In the genomic region with DNA sequence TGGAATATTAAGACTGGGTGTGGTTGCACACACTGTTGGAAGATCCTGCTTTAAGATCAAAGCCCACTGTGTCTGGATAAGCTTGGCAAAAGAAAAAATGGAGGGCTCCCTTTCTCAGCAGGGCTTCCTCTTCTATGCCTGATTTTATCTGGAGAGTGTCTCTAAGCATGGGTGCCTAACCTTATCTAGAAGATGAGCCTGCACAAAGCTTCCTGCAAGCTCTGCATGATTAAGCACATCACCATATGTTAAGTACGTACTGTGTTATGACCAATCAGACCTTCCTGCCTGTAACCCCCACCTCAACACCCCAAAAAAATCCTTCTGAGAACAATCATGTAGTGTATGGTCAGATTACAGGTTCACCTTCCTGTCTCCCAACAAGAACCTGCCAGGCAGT, we compare ENCODE assay signal across 21 mouse cellular contexts. TPM values are rescaled to one million over a fixed set of nuclear protein-coding genes. Genes with fewer than 3 reads are reported as not detected.
DNase-seq lines count a peak whose midpoint lies in the region; ATAC-seq and TF ChIP-seq lines count a peak whose summit lies in the region.
"Had no signal": no experiment of that assay in that cellular context is flagged by ENCODE, and none has a peak within 500 bp of the region (broad histone marks: within the 10 kb centered on the region; RNA-seq: fewer than 3 reads in every experiment).

No protein-coding gene starts in this region.

- no peak for TF ChIP-seq RAD21 in MEL (IDR thresholded peaks at IDR 0.05; ENCODE audit: low read depth, low read length)

- peak; percentile 55 for DNase-seq in 416B (ENCODE audit: low read depth)
- DNase-seq in MEL (ENCODE audit: low read depth, low spot score) = peak; percentile 32
- DNase-seq in adrenal gland, postnatal 14 days = no peak
- DNase-seq: adrenal gland, adult 2 months; adrenal gland, adult 8-10 months; adrenal gland, postnatal 10 days; adrenal gland, postnatal 25 days; adrenal gland, postnatal 36 days; B cell, adult 2 months; cerebellum, adult 11 months; cerebellum, adult 11-12 months; cerebellum, adult 18-20 months; cerebellum, adult 2 months; cerebellum, adult 8-10 months; cerebellum, adult 9-10 months had no signal

- H3K36me3 ChIP-seq in MEL (ENCODE audit: control insufficient read depth in 1 of 2, insufficient read depth in 2 of 2, low read length in 2 of 2) = no peaks in the 10 kb centered on the region
- H3K36me3 ChIP-seq: G1E had no signal

- H3K79me2 ChIP-seq in MEL (ENCODE audit: control insufficient read depth, insufficient read depth, low read length, poor library complexity) = no peaks in the 10 kb centered on the region

- H3K4me1 ChIP-seq in MEL (ENCODE audit: control insufficient read depth in 1 of 2, insufficient read depth in 2 of 2, low read length in 2 of 2) = peaks cover 0 to 3% of the 10 kb centered on the region in 2 experiments; a peak in 1 of 4 replicates

- no peak for TF ChIP-seq CTCF in MEL (IDR thresholded peaks at IDR 0.05 in 2 of 3, conservative IDR thresholded peaks at IDR 0.05 in 1 of 3; ENCODE audit: control insufficient read depth in 1 of 3, insufficient read depth in 1 of 3, low read depth in 2 of 3, low read length in 3 of 3, poor library complexity in 1 of 3, severe bottlenecking in 1 of 3)

- no peak for TF ChIP-seq POLR2A in MEL (IDR thresholded peaks at IDR 0.05; ENCODE audit: control insufficient read depth in 1 of 2, insufficient read depth in 1 of 2, low read depth in 1 of 2, low read length in 2 of 2, poor library complexity in 1 of 2)

- H3K9me3 ChIP-seq in MEL (replicated peaks; ENCODE audit: insufficient read depth, low read length) = no peaks in the 10 kb centered on the region
- H3K9me3 ChIP-seq: G1E had no signal

- ATAC-seq in megakaryocyte-erythroid progenitor cell, adult 5-6 weeks (replicated peaks; ENCODE audit: low FRiP score, low TSS enrichment, poor library complexity, severe bottlenecking) = no peak
- ATAC-seq: activated CD4-positive, CD25-positive, alpha-beta regulatory T cell, adult 4 months; CD4-positive, CD25-positive, alpha-beta regulatory T cell, adult 4 months; Patski had no signal

- no peak overlapping the region for H3K9ac ChIP-seq in MEL (ENCODE audit: control insufficient read depth, low read depth, low read length, poor library complexity, severe bottlenecking)

- no peak overlapping the region for H3K27ac ChIP-seq in MEL (ENCODE audit: control insufficient read depth, low read depth, low read length)

- H3K4me3 ChIP-seq in MEL (ENCODE audit: control insufficient read depth in 1 of 2, insufficient read depth in 1 of 2, low read depth in 2 of 2, low read length in 2 of 2) = no peak overlapping the region

- peak; percentile 16 to 50; a peak in 1 of 4 replicates for TF ChIP-seq EP300 in MEL (IDR thresholded peaks at IDR 0.05; ENCODE audit: low read depth in 1 of 2, low read length in 2 of 2)

- H3K27me3 ChIP-seq in MEL (ENCODE audit: control insufficient read depth in 1 of 2, insufficient read depth in 2 of 2, low read length in 2 of 2) = no peaks in the 10 kb centered on the region
- H3K27me3 ChIP-seq: CH12.LX, Patski had no signal

TF ChIP-seq in MEL, 35 proteins besides CTCF, POLR2A, EP300 and RAD21:
- no peak for TF ChIP-seq ZKSCAN1 (IDR thresholded peaks at IDR 0.05; ENCODE audit: low read depth, low read length)
- no peak for TF ChIP-seq ZNF384 (IDR thresholded peaks at IDR 0.05; ENCODE audit: low read depth, low read length)
- no peak for TF ChIP-seq ELF1 (IDR thresholded peaks at IDR 0.05; ENCODE audit: low read depth, low read length)
- no peak for TF ChIP-seq SIN3A (IDR thresholded peaks at IDR 0.05; ENCODE audit: low read length)
- no peak for TF ChIP-seq HCFC1 (IDR thresholded peaks at IDR 0.05; ENCODE audit: low read depth, low read length)
- TF ChIP-seq MAX (IDR thresholded peaks at IDR 0.05; ENCODE audit: low read length) = no peak
- TF ChIP-seq KAT2A (conservative IDR thresholded peaks at IDR 0.05; ENCODE audit: low read depth, low read length) = no peak
- no peak for TF ChIP-seq CHD1 (IDR thresholded peaks at IDR 0.05; ENCODE audit: low read depth, low read length)
- no peak for TF ChIP-seq MYB (IDR thresholded peaks at IDR 0.05; ENCODE audit: low read depth, low read length)
- peak; percentile 48; the same call in 1 of the 2 replicates for TF ChIP-seq TCF12 (IDR thresholded peaks at IDR 0.05; ENCODE audit: low read depth, low read length)
- peak; percentile 28; the same call in 1 of the 2 replicates for TF ChIP-seq RCOR1 (IDR thresholded peaks at IDR 0.05; ENCODE audit: low read depth, low read length)
- TF ChIP-seq UBTF (IDR thresholded peaks at IDR 0.05; ENCODE audit: borderline replicate concordance, insufficient read depth, low read depth, low read length) = no peak
- no peak for TF ChIP-seq ZMIZ1 (IDR thresholded peaks at IDR 0.05; ENCODE audit: low read depth, low read length)
- peak; percentile 51 for TF ChIP-seq ETS1 (IDR thresholded peaks at IDR 0.05; ENCODE audit: low read depth, low read length)
- no peak for TF ChIP-seq POLR2AphosphoS5 (IDR thresholded peaks at IDR 0.05; ENCODE audit: borderline replicate concordance, low read depth, low read length)
- no peak for TF ChIP-seq MAZ (IDR thresholded peaks at IDR 0.05; ENCODE audit: low read depth, low read length)
- no peak for TF ChIP-seq MXI1 (IDR thresholded peaks at IDR 0.05; ENCODE audit: low read depth, low read length)
- TF ChIP-seq POLR2AphosphoS2 (IDR thresholded peaks at IDR 0.05; ENCODE audit: low read length) = no peak
- peak; percentile 64 for TF ChIP-seq GATA1 (IDR thresholded peaks at IDR 0.05; ENCODE audit: low read depth, low read length)

RNA-seq across cellular contexts. Expression of a gene that starts 45.3 kb away (rescaled TPM):
- 40.7 and 42.3 TPM in 2 replicates for total RNA-seq in MEL (2012; rRNA removed)
- polyA plus RNA-seq in MEL (2012; ENCODE audit: insufficient read depth in 1 of 2, insufficient read length in 2 of 2, low read depth in 1 of 2, low replicate concordance in 2 of 2, missing spikeins in 1 of 2) = 100 to 1,000 TPM in 1 of 2 experiments, not detected in 1; 111 TPM
- total RNA-seq in adrenal gland, postnatal 14 days (2021) = 409 and 424 TPM in 2 replicates
- 7.1 and 9.9 TPM in 2 replicates for total RNA-seq in megakaryocyte-erythroid progenitor cell, adult 5-6 weeks (2014; fragmentation: Nextera tagmentation)
- total RNA-seq in megakaryocyte-erythroid progenitor cell, adult 5-6 weeks (2017) = 16.3 and 26.3 TPM in 2 replicates

RNA-seq across cellular contexts. Expression of a gene that starts 45.4 kb away (rescaled TPM):
- total RNA-seq in MEL (2012; rRNA removed) = 1.0 and 1.5 TPM in 2 replicates
- polyA plus RNA-seq in MEL (2012; ENCODE audit: insufficient read depth in 1 of 2, insufficient read length in 2 of 2, low read depth in 1 of 2, low replicate concordance in 2 of 2, missing spikeins in 1 of 2) = 1 to 10 TPM in 1 of 2 experiments, not detected in 1; 2.3 TPM
- 0.78 and 1.7 TPM in 2 replicates for total RNA-seq in adrenal gland, postnatal 14 days (2021)
- total RNA-seq in megakaryocyte-erythroid progenitor cell, adult 5-6 weeks (2014; fragmentation: Nextera tagmentation) = 1.1 TPM in 1 of 2 replicates, not detected in the other
- total RNA-seq in megakaryocyte-erythroid progenitor cell, adult 5-6 weeks (2017) = 3.0 TPM in 1 of 2 replicates, not detected in the other
- polyA plus RNA-seq: G1E had no signal
